Mouse (Mus musculus) kidney, embryonic 14.5 days (tissue): ENCODE data around the gene Nol7. TPM values are rescaled to one million over a fixed set of nuclear protein-coding genes. Genes with fewer than 3 reads are reported as not detected.

Source experiments
- ATAC-seq: fragments of 200-750 bp; cut with Nextera tagmentation; 2 replicates; pipeline ENCODE4 v1.8.0; 2017; ENCODE audit warnings: moderate number of reproducible peaks, mild to moderate bottlenecking, moderate TSS enrichment, moderate library complexity; ENCODE audit not compliant: low FRiP score, low TSS enrichment
- H3K27ac ChIP-seq: fragments of 300-500 bp; sonication (generic); 2 replicates; pipeline ENCODE4 v1.5.1; 2014; ENCODE audit warnings: low read depth, mild to moderate bottlenecking, low read length, moderate library complexity, mixed read lengths
- H3K27me3 ChIP-seq: fragments of 300-500 bp; sonication (generic); 2 replicates; pipeline ENCODE4 v1.6.1; 2014; ENCODE audit warnings: mild to moderate bottlenecking, low read length; ENCODE audit not compliant: control insufficient read depth, insufficient read depth
- H3K36me3 ChIP-seq: fragments of 300-500 bp; sonication (generic); 2 replicates; pipeline ENCODE4 v1.6.1; 2014; ENCODE audit warnings: low read length, mixed read lengths; ENCODE audit not compliant: control insufficient read depth, insufficient read depth
- H3K4me1 ChIP-seq: fragments of 300-500 bp; sonication (generic); 2 replicates; pipeline ENCODE4 v1.6.1; 2014; ENCODE audit warnings: low read length, mixed read lengths; ENCODE audit not compliant: control insufficient read depth, insufficient read depth
- H3K4me2 ChIP-seq: fragments of 300-500 bp; sonication (generic); replicated peaks from 2 replicates; pipeline ENCODE4 v1.6.1; 2014; ENCODE audit warnings: low read depth, mild to moderate bottlenecking, low read length
- H3K4me3 ChIP-seq: fragments of 300-500 bp; sonication (generic); 2 replicates; pipeline ENCODE4 v1.5.1; 2014; ENCODE audit warnings: mild to moderate bottlenecking, low read length
- H3K9ac ChIP-seq: fragments of 300-500 bp; sonication (generic); 2 replicates; pipeline ENCODE4 v1.6.1; 2014; ENCODE audit warnings: low read depth, mild to moderate bottlenecking, low read length, moderate library complexity
- H3K9me3 ChIP-seq: fragments of 300-500 bp; sonication (generic); 2 replicates; pipeline ENCODE4 v1.6.1; 2016; ENCODE audit warnings: low read length; ENCODE audit not compliant: control insufficient read depth
- WGBS: fragments of 180-500 bp; shearing (Covaris S2); extraction: QIAGEN DNeasy Blood & Tissue Kit; methylation state at CpG from one replicate; pipeline ENCODE4 v1.1.7; 2014; 5-methylcytosine and 5-hydroxymethylcytosine counted together
- polyA plus RNA-seq: library from polyadenylated mRNA; unstranded; fragments of >200 nt; fragmentation: Nextera tagmentation; extraction: Ambion mirVana; gene quantifications from 2 replicates; pipeline ENCODE4 v1.2.1, GENCODE M21; 2014

Gene Nol7
- polyA plus RNA-seq, 1 experiment from 2014 or later = 144 TPM

- ATAC-seq = no peak
Observed at GRCm38 (mm10) chr13:43443706-43444105, 45.5 kb downstream of the Nol7 start.

GRCm38 (mm10) chr13:43444717-43445116 is 46.5 kb downstream of the Nol7 start:
- 91% methylated on average over 3 of the region's 3 CpGs for WGBS
- Histone ChIP-seq H3K9ac (no peak overlapping the region), H3K9me3 (no peaks in the 10 kb centered on the region), H3K36me3 (no peaks in the 10 kb centered on the region), H3K4me3 (no peak overlapping the region), H3K27ac (no peak overlapping the region), H3K4me2 (no peak overlapping the region), H3K4me1 (0 out of 2 replicates have a peak, but pooled peaks cover 6% of the 10 kb centered on the region), H3K27me3 (no peaks in the 10 kb centered on the region)
- no peak for ATAC-seq

More at GRCm38 (mm10) chr13:43443706-43444105, 45.5 kb downstream of the Nol7 start:
- Histone ChIP-seq H3K9ac (no peak overlapping the region), H3K4me3 (no peak overlapping the region), H3K27ac (no peak overlapping the region), H3K27me3 (no peaks in the 10 kb centered on the region), H3K4me2 (no peak overlapping the region), H3K36me3 (no peaks in the 10 kb centered on the region), H3K4me1 (0 out of 2 replicates have a peak, but pooled peaks cover 6% of the 10 kb centered on the region), H3K9me3 (no peaks in the 10 kb centered on the region)
- 89% methylated on average over 4 of the region's 4 CpGs for WGBS

GRCm38 (mm10) chr13:43445754-43446153 is 47.6 kb downstream of the Nol7 start:
- Histone ChIP-seq H3K27ac (no peak overlapping the region), H3K36me3 (no peaks in the 10 kb centered on the region), H3K4me3 (no peak overlapping the region), H3K4me1 (0 out of 2 replicates have a peak, but pooled peaks cover 6% of the 10 kb centered on the region), H3K4me2 (no peak overlapping the region), H3K27me3 (no peaks in the 10 kb centered on the region), H3K9me3 (no peaks in the 10 kb centered on the region), H3K9ac (no peak overlapping the region)
- WGBS = 94% methylated on average over 4 of the region's 4 CpGs
- ATAC-seq = no peak

GRCm38 (mm10) chr13:43447721-43448120 is 49.5 kb downstream of the Nol7 start:
- WGBS = 61% methylated on average over 3 of the region's 3 CpGs
- H3K4me2 ChIP-seq = no peak overlapping the region

GRCm38 (mm10) chr13:43450686-43451085 is 52.5 kb downstream of the Nol7 start:
- Histone ChIP-seq H3K27me3 (no peaks in the 10 kb centered on the region), H3K4me1 (0 out of 2 replicates have a peak, but pooled peaks cover 12% of the 10 kb centered on the region), H3K27ac (no peak overlapping the region), H3K4me3 (no peak overlapping the region), H3K36me3 (no peaks in the 10 kb centered on the region), H3K4me2 (no peak overlapping the region), H3K9me3 (no peaks in the 10 kb centered on the region), H3K9ac (no peak overlapping the region)
- no peak for ATAC-seq
- 90% methylated on average over 3 of the region's 3 CpGs for WGBS

More at GRCm38 (mm10) chr13:43447721-43448120, 49.5 kb downstream of the Nol7 start:
- Histone ChIP-seq H3K27ac (no peak overlapping the region), H3K9me3 (no peaks in the 10 kb centered on the region), H3K27me3 (no peaks in the 10 kb centered on the region), H3K9ac (no peak overlapping the region), H3K4me1 (0 out of 2 replicates have a peak, but pooled peaks cover 6% of the 10 kb centered on the region), H3K36me3 (no peaks in the 10 kb centered on the region), H3K4me3 (no peak overlapping the region)
- ATAC-seq = no peak

- Histone ChIP-seq H3K4me1 (0 out of 2 replicates have a peak, but pooled peaks cover 9% of the 10 kb centered on the region), H3K4me3 (no peak overlapping the region), H3K9ac (no peak overlapping the region), H3K27me3 (no peaks in the 10 kb centered on the region), H3K27ac (no peak overlapping the region), H3K4me2 (no peak overlapping the region), H3K36me3 (no peaks in the 10 kb centered on the region), H3K9me3 (no peaks in the 10 kb centered on the region)
- WGBS = 81% methylated on average over 2 of the region's 2 CpGs
- ATAC-seq = no peak
Observed at GRCm38 (mm10) chr13:43452177-43452576, 54.0 kb downstream of the Nol7 start.

- Histone ChIP-seq H3K9me3 (no peaks in the 10 kb centered on the region), H3K9ac (no peak overlapping the region), H3K27ac (peak overlapping the region; percentile 12), H3K4me1 (0 out of 2 replicates have a peak, but pooled peaks cover 7% of the 10 kb centered on the region), H3K4me2 (no peak overlapping the region; the same call in 1 of the 2 replicates), H3K4me3 (no peak overlapping the region), H3K27me3 (no peaks in the 10 kb centered on the region), H3K36me3 (no peaks in the 10 kb centered on the region)
- WGBS = 26% methylated on average over 7 of the region's 7 CpGs
- no peak for ATAC-seq
Observed at GRCm38 (mm10) chr13:43452843-43453605, 54.8 kb downstream of the Nol7 start.

GRCm38 (mm10) chr13:43454431-43454830 is 56.2 kb downstream of the Nol7 start:
- H3K4me2 ChIP-seq = no peak overlapping the region
- H3K9me3 ChIP-seq = no peaks in the 10 kb centered on the region
- ATAC-seq = no peak
- H3K9ac ChIP-seq = no peak overlapping the region
- no peak overlapping the region for H3K4me3 ChIP-seq
- WGBS = 77% methylated on average over 7 of the region's 7 CpGs
- H3K27ac ChIP-seq = no peak overlapping the region
- H3K27me3 ChIP-seq = no peaks in the 10 kb centered on the region
- H3K4me1 ChIP-seq = 0 out of 2 replicates have a peak, but pooled peaks cover 7% of the 10 kb centered on the region
- no peaks in the 10 kb centered on the region for H3K36me3 ChIP-seq
